Mouse (Mus musculus): ENCODE data around the gene Fam166b.

Fam166b gene

DNA sequence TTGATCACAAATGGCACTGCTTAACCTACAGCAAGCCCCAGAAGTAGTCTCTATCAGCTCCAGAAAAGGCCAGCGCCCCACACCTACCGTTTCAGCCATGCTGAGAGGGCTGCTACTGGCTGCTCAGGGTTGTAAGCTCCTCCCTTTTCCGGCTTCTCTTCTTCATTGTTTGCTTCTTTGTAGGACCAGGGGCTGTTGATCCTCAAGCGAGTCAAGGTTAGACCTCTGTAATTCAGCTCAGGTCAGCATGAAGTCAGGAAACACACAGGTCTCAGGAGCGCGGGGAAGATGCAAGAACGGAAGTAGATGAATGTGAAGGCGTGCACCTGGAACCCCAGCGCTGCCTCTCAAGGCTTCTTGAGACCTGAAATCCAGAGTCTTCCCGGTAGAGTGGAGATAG lies 24.2 kb downstream of the Fam166b start:
- no peak for DNase-seq

DNA sequence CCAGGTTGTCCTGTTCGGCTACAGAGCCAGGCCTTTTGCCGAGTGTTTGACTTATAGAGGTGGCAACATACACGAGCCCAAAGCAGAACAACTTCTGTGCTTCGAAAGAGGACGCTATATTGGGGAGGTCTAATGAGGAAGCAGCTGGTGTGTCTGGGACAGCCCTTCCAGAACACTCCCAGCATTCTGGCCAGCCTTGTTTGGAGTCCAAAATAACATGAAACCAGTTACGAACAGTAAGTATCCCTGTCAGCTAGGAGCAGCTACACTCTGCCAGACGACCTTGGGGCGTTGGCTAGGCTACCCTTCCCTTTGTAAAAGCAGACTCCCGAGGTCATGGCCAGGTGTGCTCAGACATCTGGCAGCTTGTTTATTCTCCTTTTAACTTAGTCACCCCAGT lies 26.7 kb downstream of the Fam166b start:
- DNase-seq: peak; percentile 30

GRCm38 (mm10) chr4:43401486-43401885 lies 27.4 kb downstream of the Fam166b start:
- DNase-seq: no peak

DNA sequence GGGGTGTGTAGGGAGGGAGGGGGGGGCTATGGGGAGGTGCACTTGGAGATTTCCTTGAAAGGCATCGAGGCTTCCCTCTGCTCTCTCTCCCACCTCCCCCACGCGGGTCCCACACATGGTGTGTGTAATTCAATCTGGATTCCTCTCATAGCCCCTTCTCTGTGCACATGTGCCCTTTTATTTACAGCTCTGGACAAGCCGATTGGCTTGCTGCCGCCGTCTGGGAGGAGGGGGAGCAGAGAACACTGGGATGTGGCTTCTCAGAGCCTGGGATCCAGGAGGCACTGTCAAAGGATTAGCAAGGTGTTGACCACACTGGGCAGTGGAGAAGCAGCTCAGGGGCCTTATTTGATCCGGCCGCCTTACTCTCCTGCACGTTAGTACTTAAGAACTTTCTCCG lies 28.0 kb downstream of the Fam166b start:
- peak; percentile 69 for DNase-seq

DNA sequence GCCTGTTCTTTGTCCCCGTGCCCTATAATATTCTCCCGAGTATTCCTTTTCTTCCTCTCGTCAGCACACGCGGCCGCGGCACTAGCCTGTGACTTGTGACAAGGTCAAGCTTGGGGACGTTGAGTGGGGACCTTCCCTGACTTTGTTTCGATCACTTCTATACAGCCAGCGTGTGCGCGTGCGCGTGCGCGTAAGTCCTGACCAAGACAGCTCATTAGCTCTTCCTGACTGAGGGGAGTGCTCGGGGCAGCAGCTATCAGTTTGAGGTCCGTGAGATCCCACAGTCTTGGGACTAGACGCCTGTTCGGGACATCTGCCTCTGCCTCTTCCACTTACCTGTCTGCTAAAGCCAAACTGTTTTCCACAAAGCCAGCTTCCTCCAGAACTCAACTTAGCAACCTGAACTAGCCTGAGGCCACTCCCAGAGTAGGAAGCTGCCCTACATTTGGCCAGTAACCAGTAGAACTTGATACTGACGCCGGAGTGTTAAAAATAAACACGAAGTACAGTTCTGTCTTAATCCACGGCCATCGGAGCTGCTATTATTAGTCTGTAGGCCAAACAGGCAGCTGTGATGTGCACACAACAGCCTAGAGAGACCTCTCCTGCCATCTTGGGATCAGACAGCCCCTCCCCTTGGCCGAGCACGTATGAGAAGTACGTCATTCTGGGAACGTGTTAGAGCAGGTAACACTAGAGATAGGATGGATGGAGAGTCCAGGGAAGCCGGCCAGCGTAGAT lies 29.4 kb downstream of the Fam166b start:
- DNase-seq: peak; percentile 23

DNA sequence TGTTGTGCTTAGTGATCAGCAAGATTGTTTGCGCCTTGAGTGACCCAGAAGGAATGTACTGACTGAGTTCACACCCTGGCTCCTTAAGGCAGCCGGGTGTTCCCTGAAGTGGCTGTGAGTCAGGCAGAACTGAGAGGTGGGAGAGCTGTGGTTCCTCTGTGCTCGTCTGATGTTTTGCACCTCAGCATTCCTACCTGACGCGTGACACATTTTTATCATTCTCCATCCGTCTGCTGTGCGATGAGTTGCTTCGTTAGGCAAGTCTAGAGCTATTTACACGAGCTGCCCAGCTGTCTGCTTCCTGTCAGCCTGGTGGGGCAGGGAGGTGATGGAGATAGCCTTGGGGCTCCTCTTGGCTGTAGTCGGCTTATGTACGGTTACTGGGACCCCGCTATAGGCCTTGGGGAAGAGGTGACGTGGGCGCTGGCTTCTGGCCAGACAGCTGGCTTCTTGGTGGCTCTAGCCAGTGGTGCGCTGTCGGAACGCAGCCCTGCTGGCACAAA lies 30.1 kb downstream of the Fam166b start:
- DNase-seq: peak; percentile 71

GRCm38 (mm10) chr4:43398014-43398413 lies 30.9 kb downstream of the Fam166b start:
- DNase-seq: no peak

DNA sequence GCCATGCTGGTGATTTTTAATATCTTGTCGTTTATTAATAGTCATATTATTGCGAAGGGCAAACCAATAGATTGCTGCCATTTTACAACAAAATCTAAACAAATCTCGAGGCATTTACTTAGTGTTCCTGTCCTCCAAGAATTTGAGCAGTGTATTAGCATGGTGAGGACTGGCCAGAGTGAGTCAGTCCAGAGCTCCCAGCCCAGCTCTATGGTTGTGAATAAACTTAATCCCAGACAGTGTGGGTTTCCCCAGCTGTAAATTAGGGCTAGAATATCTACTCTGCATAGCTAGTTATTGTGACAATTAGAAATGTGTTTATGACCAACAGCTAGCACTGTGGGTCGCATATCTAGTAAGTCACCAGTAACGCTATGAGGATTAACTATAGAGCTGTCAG lies 32.6 kb downstream of the Fam166b start:
- no peak for DNase-seq

GRCm38 (mm10) chr4:43395836-43396235 lies 33.1 kb downstream of the Fam166b start:
- no peak for DNase-seq

DNA sequence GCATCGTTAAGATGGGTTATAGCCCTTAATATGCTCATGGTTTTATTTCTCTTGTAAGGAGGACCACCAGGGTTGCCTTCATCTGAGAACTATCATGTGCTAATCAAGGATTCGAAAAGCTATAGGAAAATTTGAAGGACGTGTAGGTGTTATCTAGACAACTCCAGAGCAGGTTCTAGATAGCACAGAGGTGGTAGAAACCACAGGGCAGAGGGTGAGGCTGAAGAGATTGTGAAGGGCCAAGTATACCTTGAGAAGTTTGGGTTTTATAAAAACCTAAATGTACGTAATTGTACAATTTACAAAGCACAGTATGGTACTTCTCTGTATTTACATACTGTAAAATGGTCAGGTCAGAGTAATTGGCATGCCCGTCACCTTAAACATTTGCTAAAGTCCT lies 33.8 kb downstream of the Fam166b start:
- DNase-seq: no peak

DNA sequence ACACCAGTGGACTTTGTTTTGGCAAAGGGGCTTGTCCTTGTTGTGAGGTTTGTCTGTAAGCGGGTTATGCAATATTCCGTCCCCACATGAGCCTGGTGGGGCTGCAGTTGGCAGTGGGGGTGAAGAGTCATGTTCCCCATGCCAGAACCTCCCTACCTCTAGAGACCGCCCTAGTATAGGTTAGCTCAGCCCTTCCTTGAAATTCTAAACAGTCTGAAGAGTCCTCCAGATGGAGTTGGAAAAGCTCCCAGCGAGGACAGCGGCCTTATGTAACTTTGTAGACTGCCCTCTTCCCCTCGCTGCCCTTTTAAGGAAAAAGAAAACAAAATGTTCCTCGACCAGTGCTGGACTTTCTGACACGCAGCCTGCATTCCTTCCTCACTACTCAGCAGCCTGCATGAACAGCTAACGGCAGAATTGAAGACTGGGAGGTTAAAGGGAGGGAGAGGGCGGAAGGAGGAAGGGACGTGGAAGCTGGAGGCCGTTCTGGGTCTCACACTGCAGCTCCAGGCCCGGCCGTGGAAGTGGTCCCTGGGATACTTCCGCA lies 34.5 kb downstream of the Fam166b start:
- peak; percentile 86 for DNase-seq

DNA sequence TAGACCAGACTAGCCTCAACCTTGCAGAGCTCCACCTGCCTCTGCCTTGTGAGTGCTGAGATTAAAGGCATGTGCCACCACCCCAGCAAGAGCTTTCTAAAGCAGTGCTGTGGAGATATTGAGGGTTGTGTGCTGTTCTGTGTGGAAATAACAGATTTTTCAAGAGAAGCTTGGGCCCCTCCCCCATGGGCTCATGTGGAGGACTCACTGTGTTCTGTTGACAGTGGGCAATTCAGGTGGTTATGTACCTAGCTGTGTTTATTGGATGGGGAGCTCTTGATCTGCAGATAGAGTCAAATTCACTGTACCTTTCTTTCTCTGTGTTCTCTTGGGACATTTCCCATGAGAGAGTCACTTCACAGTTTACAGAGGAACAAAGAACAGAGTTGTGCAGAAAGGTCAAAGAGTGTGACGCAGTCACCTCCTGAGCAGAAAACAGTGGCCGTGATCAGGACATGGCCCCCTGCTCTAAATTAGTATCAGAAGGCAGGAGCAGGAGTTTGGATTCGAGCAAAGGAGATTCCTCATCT lies 37.3 kb downstream of the Fam166b start:
- no peak for DNase-seq

- no peak for DNase-seq
Measured at GRCm38 (mm10) chr4:43389845-43390440, 39.0 kb downstream of the Fam166b start.

DNA sequence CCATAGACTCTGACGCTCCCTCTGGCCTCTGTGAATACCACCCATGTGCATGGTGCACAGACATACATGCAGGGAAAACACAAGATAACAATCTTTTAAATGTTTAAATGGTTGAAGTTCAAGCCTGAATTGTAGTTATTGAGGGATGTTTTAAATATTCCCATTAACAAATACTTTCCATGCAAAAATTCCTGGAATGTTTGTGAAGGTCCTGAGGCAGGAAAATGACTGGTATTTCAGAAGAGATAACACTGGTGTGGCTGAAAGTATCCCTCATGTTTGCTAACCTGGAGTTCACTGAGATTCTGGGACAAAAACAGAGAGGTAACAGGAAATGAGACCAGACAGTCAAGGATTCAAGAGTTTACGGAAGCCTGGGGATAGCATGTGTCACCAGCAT lies 39.5 kb downstream of the Fam166b start:
- DNase-seq: no peak

GRCm38 (mm10) chr4:43386932-43387331 lies 42.0 kb downstream of the Fam166b start:
- no peak for DNase-seq

DNA sequence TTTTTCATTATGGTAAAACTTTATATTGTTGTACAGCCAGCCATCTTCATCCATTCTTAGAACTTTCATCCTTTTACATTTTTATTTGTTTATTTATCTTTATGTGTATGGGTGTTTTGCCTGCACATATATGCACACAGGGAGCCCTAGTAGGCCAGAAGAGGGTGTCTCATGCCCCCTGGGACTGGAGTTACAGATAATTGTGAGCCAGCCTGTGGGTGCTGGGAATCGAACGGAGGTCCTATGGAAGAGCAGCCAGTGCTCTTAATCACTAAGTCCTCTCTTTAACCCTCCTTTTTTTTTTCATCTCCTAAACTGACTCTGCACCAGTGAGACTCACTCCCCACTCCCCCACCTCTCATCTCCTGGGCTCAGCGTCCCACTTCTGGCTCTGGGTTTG lies 44.4 kb downstream of the Fam166b start:
- no peak for DNase-seq

GRCm38 (mm10) chr4:43384083-43384460 lies 44.9 kb downstream of the Fam166b start:
- DNase-seq: no peak

DNA sequence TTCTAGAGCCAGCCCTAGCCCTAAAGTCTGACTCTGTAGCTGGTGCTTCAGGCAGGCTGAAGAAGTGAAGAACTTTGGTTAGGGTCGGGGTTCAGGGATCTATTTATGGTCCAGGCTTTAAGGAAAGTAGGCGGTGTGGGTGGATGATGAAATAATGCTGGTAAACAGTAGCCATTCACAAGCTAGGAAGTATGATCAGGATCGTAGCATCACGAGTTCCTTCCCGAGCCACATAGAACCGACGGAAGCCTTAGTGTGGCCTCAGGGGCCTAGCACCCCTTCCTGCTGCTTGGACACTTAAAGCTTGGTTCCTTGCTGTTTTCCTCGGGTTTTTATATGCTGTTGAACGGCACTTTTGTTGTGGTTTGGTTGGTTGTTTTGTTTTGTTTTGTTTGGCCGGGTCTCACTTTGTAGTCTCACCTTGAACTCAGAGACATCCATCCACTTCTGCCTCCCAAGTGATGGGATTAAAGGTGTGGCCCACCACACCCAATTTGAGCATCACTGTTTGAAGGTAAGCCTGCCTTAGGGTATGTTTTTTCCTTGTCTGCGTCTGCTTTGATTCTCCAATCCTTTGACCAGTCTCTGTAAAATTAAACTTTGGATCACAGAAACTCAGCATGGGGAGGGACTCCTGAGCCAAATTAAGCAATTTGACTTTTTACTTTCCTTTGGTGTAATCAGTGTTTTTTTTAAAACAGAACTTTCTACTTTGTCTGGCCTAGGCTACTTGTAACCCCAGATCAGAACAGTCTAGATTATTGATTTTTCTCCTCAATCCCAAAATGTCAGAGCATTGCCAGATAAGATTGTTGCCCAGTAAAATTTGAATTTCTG lies 45.5 kb downstream of the Fam166b start:
- no peak for DNase-seq

- DNase-seq: no peak
Measured at GRCm38 (mm10) chr4:43382155-43383020, 46.5 kb downstream of the Fam166b start.

DNA sequence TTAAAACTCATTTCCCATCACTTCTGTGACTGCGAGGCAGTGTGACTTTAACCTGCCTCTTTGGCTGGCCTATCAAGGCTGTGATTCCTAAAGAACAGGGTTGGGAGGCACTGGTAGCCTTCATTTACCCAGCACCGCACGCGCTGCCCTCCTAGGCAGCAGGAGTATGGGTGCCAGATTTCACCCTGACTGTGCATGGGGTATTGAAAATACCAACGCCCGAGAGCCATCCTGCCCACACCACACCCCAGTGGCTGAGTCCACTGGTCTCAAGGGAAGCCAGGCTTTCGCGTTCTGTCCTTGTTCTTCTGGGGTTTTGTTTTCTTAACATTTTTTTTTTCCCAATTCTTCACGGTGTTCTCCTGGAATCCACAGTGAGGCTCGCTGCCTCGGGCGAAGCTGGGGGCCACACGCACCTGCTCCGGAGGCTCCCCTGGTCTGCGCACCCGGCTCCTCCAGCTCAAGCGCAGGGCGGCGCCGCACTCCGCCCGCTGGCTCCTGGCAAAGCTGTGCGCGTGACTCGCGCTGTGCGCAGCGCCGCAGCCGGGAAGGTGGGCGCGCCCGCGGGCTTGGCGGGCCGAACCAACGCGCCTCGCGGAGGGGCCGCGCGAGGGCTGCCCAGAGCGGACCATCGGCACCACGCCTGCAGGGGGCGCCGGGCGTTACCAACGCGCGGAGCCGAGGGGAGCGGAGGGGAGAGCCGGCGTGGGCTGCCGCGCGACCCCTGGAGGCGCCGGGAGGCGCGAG lies 47.4 kb downstream of the Fam166b start, which contains the start of gene Rusc2:
Rusc2 (plus strand) TSS at position 572 of the 747 bp plus-strand sequence.
- DNase-seq: peak; percentile 95

DNA sequence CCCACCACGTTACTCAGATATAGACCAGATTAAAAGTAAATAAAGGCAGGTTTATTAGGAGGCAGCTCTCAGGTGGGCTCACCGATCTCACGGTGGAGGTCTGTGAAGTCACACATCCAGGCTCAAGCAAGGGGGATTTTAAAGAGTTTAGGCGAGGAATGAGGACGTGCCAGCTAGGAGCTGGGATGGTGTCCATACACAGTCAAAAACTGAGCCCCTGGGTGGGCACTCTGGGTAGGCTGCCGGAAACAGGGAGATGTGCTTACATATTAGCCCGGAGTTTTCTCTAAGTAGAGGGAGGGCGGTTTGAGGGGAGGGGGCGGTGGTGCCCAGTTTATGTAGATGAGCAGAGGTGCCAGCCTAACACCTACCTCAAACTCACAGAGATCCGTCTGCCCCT lies 48.0 kb downstream of the Fam166b start:
- DNase-seq: no peak
